Mouse (Mus musculus) lung, embryonic 16.5 days (tissue): ENCODE measurements around the gene Gm525. TPM values are rescaled to one million over a fixed set of nuclear protein-coding genes. Genes with fewer than 3 reads are reported as not detected.
"Not testable (repeated sequence)": the region's sequence is repeated elsewhere in the genome, so short reads cannot be mapped to it uniquely, and the experiment has no call there.

ENCODE experiments used
- ATAC-seq: fragments of 200-750 bp; cut with Nextera tagmentation; 2 replicates; pipeline ENCODE4 v1.8.0; 2017; ENCODE audit warnings: low read depth, mild to moderate bottlenecking, moderate library complexity
- H3K27ac ChIP-seq: fragments of 300-500 bp; sonication (generic); 2 replicates; pipeline ENCODE4 v1.5.1; 2014; ENCODE audit warnings: mild to moderate bottlenecking, control low read depth, low read length
- H3K27me3 ChIP-seq: fragments of 300-500 bp; sonication (generic); 2 replicates; pipeline ENCODE4 v1.6.1; 2014; ENCODE audit warnings: low read depth, low read length, mixed read lengths; ENCODE audit not compliant: control insufficient read depth, insufficient read depth
- H3K36me3 ChIP-seq: fragments of 300-500 bp; sonication (generic); 2 replicates; pipeline ENCODE4 v1.6.1; 2014; ENCODE audit warnings: low read length; ENCODE audit not compliant: control insufficient read depth, insufficient read depth
- H3K4me1 ChIP-seq: fragments of 300-500 bp; sonication (generic); replicated peaks from 2 replicates; pipeline ENCODE4 v1.6.1; 2014; ENCODE audit warnings: low read length, mixed read lengths; ENCODE audit not compliant: control insufficient read depth, insufficient read depth
- H3K4me2 ChIP-seq: fragments of 300-500 bp; sonication (generic); 2 replicates; pipeline ENCODE4 v1.6.1; 2014; ENCODE audit warnings: low read depth, low read length, control low read depth
- H3K4me3 ChIP-seq: fragments of 300-500 bp; sonication (generic); 2 replicates; pipeline ENCODE4 v1.5.1; 2014; ENCODE audit warnings: mild to moderate bottlenecking, low read length, control low read depth
- H3K9ac ChIP-seq: fragments of 300-500 bp; sonication (generic); 2 replicates; pipeline ENCODE4 v1.6.1; 2014; ENCODE audit warnings: low read length, control low read depth
- H3K9me3 ChIP-seq: fragments of 300-500 bp; sonication (generic); 2 replicates; pipeline ENCODE4 v1.6.1; 2016; ENCODE audit warnings: low read length; ENCODE audit not compliant: control insufficient read depth
- WGBS: fragments of 180-500 bp; shearing (Covaris S2); extraction: QIAGEN DNeasy Blood & Tissue Kit; methylation state at CpG from one replicate; pipeline ENCODE4 v1.1.7; 2014; 5-methylcytosine and 5-hydroxymethylcytosine counted together
- polyA plus RNA-seq: library from polyadenylated mRNA; unstranded; fragments of >200 nt; fragmentation: Nextera tagmentation; extraction: Ambion mirVana; gene quantifications from 2 replicates; pipeline ENCODE4 v1.2.1, GENCODE M21; 2015

Gm525 gene
- polyA plus RNA-seq, 1 experiment from 2014 or later: 1.2 TPM

DNA sequence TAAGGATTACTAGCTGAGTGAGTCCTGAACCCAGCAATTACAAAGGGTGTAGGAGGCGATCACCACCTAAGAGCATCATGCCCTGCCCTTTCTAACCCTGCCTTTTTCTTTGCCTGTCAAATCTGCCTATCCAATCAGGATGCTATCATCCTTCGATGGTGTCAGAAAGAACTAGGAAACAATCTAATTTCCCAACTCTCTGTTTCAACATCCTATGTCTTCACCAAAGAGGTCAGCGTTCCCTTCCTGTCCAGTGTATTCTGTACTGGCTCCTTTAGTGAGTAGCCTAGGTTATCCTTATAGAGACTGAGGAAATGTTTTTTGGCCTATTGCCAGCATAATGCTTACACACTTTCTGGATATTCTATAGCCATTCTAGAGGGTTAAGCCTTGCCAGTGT, 38.1 kb upstream of the Gm525 start:
- H3K36me3 ChIP-seq: peaks cover 12% of the 10 kb centered on the region
- H3K4me2 ChIP-seq: no peak overlapping the region
- ATAC-seq: no peak
- no peaks in the 10 kb centered on the region for H3K9me3 ChIP-seq
- H3K27me3 ChIP-seq: no peaks in the 10 kb centered on the region
- H3K4me1 ChIP-seq: no peaks in the 10 kb centered on the region
- H3K4me3 ChIP-seq: no peak overlapping the region
- WGBS: 68% methylated on average over 3 of the region's 3 CpGs
- H3K9ac ChIP-seq: no peak overlapping the region
- H3K27ac ChIP-seq: no peak overlapping the region

GRCm38 (mm10) chr11:89038496-89038895, 35.1 kb upstream of the Gm525 start:
- no peak overlapping the region for H3K27ac ChIP-seq
- no peaks in the 10 kb centered on the region for H3K9me3 ChIP-seq
- no peaks in the 10 kb centered on the region for H3K27me3 ChIP-seq
- H3K9ac ChIP-seq: no peak overlapping the region
- no peaks in the 10 kb centered on the region for H3K4me1 ChIP-seq
- ATAC-seq: no peak
- no peak overlapping the region for H3K4me2 ChIP-seq
- no peak overlapping the region for H3K4me3 ChIP-seq
- 86% methylated on average over 6 of the region's 6 CpGs for WGBS
- H3K36me3 ChIP-seq: peaks cover 16% of the 10 kb centered on the region

DNA sequence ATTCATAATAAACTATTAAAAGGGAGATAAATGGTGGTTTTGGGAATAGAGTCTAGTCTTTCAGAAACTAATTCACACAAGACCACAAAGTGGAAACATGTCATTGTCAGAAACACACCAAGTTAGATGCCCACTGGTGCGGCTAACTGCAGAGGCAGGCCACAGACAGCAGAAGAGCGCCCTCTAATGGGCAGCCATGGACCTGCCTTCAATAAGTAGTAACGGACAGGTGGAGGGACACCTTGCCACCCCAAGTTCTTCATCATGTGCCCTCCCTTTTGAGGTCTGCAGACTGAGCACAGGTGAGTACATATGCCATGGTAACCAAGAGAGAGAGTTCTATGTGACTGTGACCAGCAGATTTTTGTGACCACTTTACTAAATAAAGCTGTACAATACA, 34.3 kb upstream of the Gm525 start:
- no peak overlapping the region for H3K9ac ChIP-seq
- no peaks in the 10 kb centered on the region for H3K9me3 ChIP-seq
- 29% methylated on average over 3 of the region's 3 CpGs for WGBS
- no peaks in the 10 kb centered on the region for H3K4me1 ChIP-seq
- H3K36me3 ChIP-seq: peaks cover 21% of the 10 kb centered on the region
- H3K27ac ChIP-seq: no peak overlapping the region
- no peak for ATAC-seq
- H3K4me3 ChIP-seq: no peak overlapping the region
- no peak overlapping the region for H3K4me2 ChIP-seq
- no peaks in the 10 kb centered on the region for H3K27me3 ChIP-seq

DNA sequence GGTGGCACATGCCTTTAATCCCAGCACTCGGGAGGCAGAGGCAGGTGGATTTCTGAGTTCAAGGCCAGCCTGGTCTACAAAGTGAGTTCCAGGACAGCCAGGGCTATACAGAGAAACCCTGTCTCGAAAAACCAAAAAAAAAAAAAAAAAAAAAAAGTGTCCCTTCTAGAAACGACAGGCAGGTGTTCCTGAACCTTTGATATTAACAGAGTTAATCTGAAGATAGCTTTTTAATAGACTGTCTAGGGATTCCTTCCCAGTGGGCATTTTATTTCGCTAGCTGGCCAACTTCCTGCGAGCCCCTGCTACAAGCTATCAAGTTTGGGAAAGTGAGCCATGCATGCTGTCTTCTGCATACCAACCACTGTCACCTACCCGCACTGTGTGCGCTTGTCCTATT, 32.6 kb upstream of the Gm525 start:
- WGBS: 88% methylated on average over 6 of the region's 7 CpGs
- H3K27me3 ChIP-seq, H3K27ac ChIP-seq, H3K4me3 ChIP-seq, H3K4me1 ChIP-seq, ATAC-seq, H3K4me2 ChIP-seq, H3K9me3 ChIP-seq, H3K9ac ChIP-seq: not testable (repeated sequence)
- peaks cover 37% of the 10 kb centered on the region for H3K36me3 ChIP-seq

DNA sequence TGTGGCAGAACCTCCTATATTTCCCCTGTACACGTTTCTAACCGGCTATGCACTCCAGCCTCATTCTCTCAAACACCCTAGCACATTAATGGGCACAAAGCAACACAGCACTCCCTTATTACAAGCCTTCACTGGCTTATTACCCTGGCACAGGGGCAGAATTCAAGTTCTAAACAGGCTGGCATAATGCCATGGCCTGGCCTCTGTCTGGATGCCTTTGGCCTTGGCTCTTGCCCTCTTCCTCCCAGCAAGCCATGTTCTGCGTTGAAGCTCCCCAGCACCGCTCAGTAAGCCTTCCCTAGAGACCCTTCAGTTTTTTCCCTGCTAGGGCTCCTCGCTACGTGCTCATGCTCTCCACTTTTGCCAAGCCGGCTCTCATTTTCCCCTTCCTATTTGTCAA, 30.6 kb upstream of the Gm525 start:
- Histone ChIP-seq H3K4me3 (no peak overlapping the region), H3K27ac (no peak overlapping the region), H3K9me3 (no peaks in the 10 kb centered on the region), H3K4me1 (no peaks in the 10 kb centered on the region), H3K36me3 (peaks cover 42% of the 10 kb centered on the region), H3K9ac (no peak overlapping the region), H3K27me3 (no peaks in the 10 kb centered on the region), H3K4me2 (no peak overlapping the region)
- WGBS: 91% methylated on average over 7 of the region's 7 CpGs
- no peak for ATAC-seq

- H3K4me3 ChIP-seq, H3K9ac ChIP-seq, ATAC-seq, H3K27ac ChIP-seq, H3K9me3 ChIP-seq, H3K27me3 ChIP-seq, H3K4me2 ChIP-seq, H3K4me1 ChIP-seq: not testable (repeated sequence)
- WGBS: 97% methylated on average over 3 of the region's 3 CpGs
- peaks cover 39% of the 10 kb centered on the region for H3K36me3 ChIP-seq
Measured at GRCm38 (mm10) chr11:89045501-89045900, 28.1 kb upstream of the Gm525 start.

DNA sequence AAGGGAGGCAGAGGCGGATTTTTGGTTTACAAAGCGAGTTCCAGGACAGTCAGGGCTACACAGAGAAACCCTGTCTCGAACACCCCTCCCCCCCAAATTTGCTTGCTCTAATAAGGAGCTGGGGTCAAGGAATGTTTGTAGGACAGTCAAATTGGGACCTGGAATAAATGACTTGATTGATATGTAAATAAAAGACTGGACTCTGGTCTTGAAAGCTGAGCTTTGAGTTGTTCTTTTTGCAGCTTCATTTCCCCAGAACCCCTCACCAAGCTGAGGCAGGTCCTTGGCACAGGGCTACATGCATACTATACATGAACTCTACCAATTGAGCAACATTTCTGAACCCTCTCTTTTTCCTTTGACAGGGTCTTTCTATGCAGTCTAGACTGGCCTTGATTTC, 27.6 kb upstream of the Gm525 start:
- H3K4me1 ChIP-seq: no peaks in the 10 kb centered on the region
- no peaks in the 10 kb centered on the region for H3K9me3 ChIP-seq
- no peak overlapping the region for H3K9ac ChIP-seq
- H3K27ac ChIP-seq: no peak overlapping the region
- H3K4me2 ChIP-seq: no peak overlapping the region
- 90% methylated on average over 3 of the region's 3 CpGs for WGBS
- no peak for ATAC-seq
- H3K36me3 ChIP-seq: peaks cover 36% of the 10 kb centered on the region
- H3K27me3 ChIP-seq: no peaks in the 10 kb centered on the region
- no peak overlapping the region for H3K4me3 ChIP-seq

GRCm38 (mm10) chr11:89051767-89052166, 21.9 kb upstream of the Gm525 start:
- H3K9ac ChIP-seq: no peak overlapping the region
- no peak overlapping the region for H3K27ac ChIP-seq
- no peaks in the 10 kb centered on the region for H3K27me3 ChIP-seq
- H3K4me2 ChIP-seq: no peak overlapping the region
- 83% methylated on average over 6 of the region's 6 CpGs for WGBS
- peaks cover 14% of the 10 kb centered on the region for H3K36me3 ChIP-seq
- peaks cover 11% of the 10 kb centered on the region for H3K4me1 ChIP-seq
- no peak for ATAC-seq
- no peaks in the 10 kb centered on the region for H3K9me3 ChIP-seq
- no peak overlapping the region for H3K4me3 ChIP-seq

- Histone ChIP-seq H3K9me3 (no peaks in the 10 kb centered on the region), H3K27me3 (no peaks in the 10 kb centered on the region), H3K4me2 (no peak overlapping the region), H3K9ac (no peak overlapping the region), H3K4me3 (no peak overlapping the region), H3K27ac (no peak overlapping the region), H3K36me3 (peaks cover 3% of the 10 kb centered on the region; the same call in 1 of the 2 replicates), H3K4me1 (peaks cover 26% of the 10 kb centered on the region)
- WGBS: 56% methylated on average over 13 of the region's 13 CpGs
- ATAC-seq: no peak
Measured at GRCm38 (mm10) chr11:89055931-89056690, 17.5 kb upstream of the Gm525 start.
